Mouse (Mus musculus): Measurements from ENCODE around the gene Spata16. TPM values are rescaled to one million over a fixed set of nuclear protein-coding genes. Genes with fewer than 3 reads are reported as not detected.

The Spata16 gene
- total RNA-seq, 4 experiments from 2014 or later = not detected

- DNase-seq (ENCODE audit: low spot score in 2 of 2) = peak in 1 of 2 experiments; percentile 50
These were observed 189.8 kb downstream of the Spata16 start for GRCm38 (mm10) chr3:26826958-26827839.

GRCm38 (mm10) chr3:26832954-26833353, 195.5 kb downstream of the Spata16 start:
- DNase-seq (ENCODE audit: low spot score in 2 of 2) = no peak

GRCm38 (mm10) chr3:26834178-26835050, 197.0 kb downstream of the Spata16 start:
- peak in 1 of 2 experiments; percentile 50 for DNase-seq (ENCODE audit: low spot score in 2 of 2)

GRCm38 (mm10) chr3:26835051-26835755, 197.8 kb downstream of the Spata16 start:
- DNase-seq (ENCODE audit: low spot score in 2 of 2) = no peak

- peak; percentile 75 to 78 for DNase-seq (ENCODE audit: low spot score in 2 of 2)
These were observed 207.6 kb downstream of the Spata16 start for GRCm38 (mm10) chr3:26845041-26845440.

GRCm38 (mm10) chr3:26847935-26848334, 210.5 kb downstream of the Spata16 start:
- DNase-seq (ENCODE audit: low spot score in 2 of 2) = no peak

GRCm38 (mm10) chr3:26850207-26850606, 212.8 kb downstream of the Spata16 start:
- DNase-seq (ENCODE audit: low spot score in 2 of 2) = no peak

GRCm38 (mm10) chr3:26850691-26851563, 213.5 kb downstream of the Spata16 start:
- DNase-seq (ENCODE audit: low spot score in 2 of 2) = no peak

GRCm38 (mm10) chr3:26853557-26853956, 216.1 kb downstream of the Spata16 start:
- DNase-seq (ENCODE audit: low spot score in 2 of 2) = no peak

GRCm38 (mm10) chr3:26874706-26875105, 237.3 kb downstream of the Spata16 start:
- peak in 1 of 2 experiments; percentile 8 for DNase-seq (ENCODE audit: low spot score in 2 of 2)

GRCm38 (mm10) chr3:26877291-26877690, 239.9 kb downstream of the Spata16 start:
- DNase-seq (ENCODE audit: low spot score in 2 of 2) = no peak

- no peak for DNase-seq (ENCODE audit: low spot score in 2 of 2)
These were observed 279.2 kb downstream of the Spata16 start for GRCm38 (mm10) chr3:26916607-26917006.

- DNase-seq (ENCODE audit: low spot score in 2 of 2) = no peak
These were observed 283.6 kb downstream of the Spata16 start for GRCm38 (mm10) chr3:26920986-26921385.

- no peak for DNase-seq (ENCODE audit: low spot score in 2 of 2)
These were observed 284.2 kb downstream of the Spata16 start for GRCm38 (mm10) chr3:26921576-26921975.

- DNase-seq (ENCODE audit: low spot score in 2 of 2) = no peak
These were observed 286.0 kb downstream of the Spata16 start for GRCm38 (mm10) chr3:26923391-26923790.

GRCm38 (mm10) chr3:26924212-26924611, 286.8 kb downstream of the Spata16 start:
- DNase-seq (ENCODE audit: low spot score in 2 of 2) = no peak

GRCm38 (mm10) chr3:26933079-26933478, 295.7 kb downstream of the Spata16 start:
- DNase-seq (ENCODE audit: low spot score in 2 of 2) = no peak

GRCm38 (mm10) chr3:26936897-26937590, 299.6 kb downstream of the Spata16 start:
- DNase-seq (ENCODE audit: low spot score in 2 of 2) = no peak

- peak; percentile 8 to 13 for DNase-seq (ENCODE audit: low spot score in 2 of 2)
These were observed 329.4 kb downstream of the Spata16 start for GRCm38 (mm10) chr3:26966776-26967175.
